Mouse (Mus musculus): ENCODE results near the gene Dars2. TPM values are rescaled to one million over a fixed set of nuclear protein-coding genes. Genes with fewer than 3 reads are reported as not detected.

Dars2 gene
- polyA plus RNA-seq, 1 experiment from 2014 or later = 55.0 TPM

GRCm38 (mm10) chr1:161038004-161038403 is 32.5 kb downstream of the Dars2 start:
- H3K27ac ChIP-seq (ENCODE audit: low read depth, low read length) = peak overlapping the region; percentile 39; the same call in 1 of the 2 replicates
- WGBS = 43% methylated on average over 3 of the region's 3 CpGs
- DNase-seq (ENCODE audit: low spot score) = no peak
- H3K4me3 ChIP-seq (ENCODE audit: low read depth, low read length) = peak overlapping the region; percentile 84
- peaks cover 15% of the 10 kb centered on the region for H3K4me1 ChIP-seq (replicated peaks; ENCODE audit: control insufficient read depth, insufficient read depth, low read length)
- peak overlapping the region; percentile 50; the same call in 1 of the 2 replicates for H3K9ac ChIP-seq (ENCODE audit: low read length)
- H3K27me3 ChIP-seq (ENCODE audit: control insufficient read depth, insufficient read depth, low read length) = no peaks in the 10 kb centered on the region
- ATAC-seq (replicated peaks; ENCODE audit: low FRiP score) = no peak
- H3K4me2 ChIP-seq (ENCODE audit: low read depth, low read length, severe bottlenecking) = peak overlapping the region; percentile 55
- peaks cover 8% of the 10 kb centered on the region; the same call in 1 of the 2 replicates for H3K36me3 ChIP-seq (ENCODE audit: control insufficient read depth, insufficient read depth, low read length)
- H3K9me3 ChIP-seq (ENCODE audit: control insufficient read depth, low read length) = no peaks in the 10 kb centered on the region

- Histone ChIP-seq H3K9me3 (ENCODE audit: control insufficient read depth, low read length) (no peaks in the 10 kb centered on the region), H3K4me3 (ENCODE audit: low read depth, low read length) (peak overlapping the region; percentile 84), H3K27me3 (ENCODE audit: control insufficient read depth, insufficient read depth, low read length) (no peaks in the 10 kb centered on the region), H3K4me2 (ENCODE audit: low read depth, low read length, severe bottlenecking) (peak overlapping the region; percentile 55), H3K9ac (ENCODE audit: low read length) (peak overlapping the region; percentile 62), H3K36me3 (ENCODE audit: control insufficient read depth, insufficient read depth, low read length) (peaks cover 8% of the 10 kb centered on the region; the same call in 1 of the 2 replicates), H3K4me1 (replicated peaks; ENCODE audit: control insufficient read depth, insufficient read depth, low read length) (peaks cover 15% of the 10 kb centered on the region), H3K27ac (ENCODE audit: low read depth, low read length) (peak overlapping the region; percentile 39; the same call in 1 of the 2 replicates)
- 32% methylated on average over 3 of the region's 3 CpGs for WGBS
- no peak for ATAC-seq (replicated peaks; ENCODE audit: low FRiP score)
- no peak for DNase-seq (ENCODE audit: low spot score)
Measured at GRCm38 (mm10) chr1:161037599-161037998, 32.9 kb downstream of the Dars2 start.

DNA sequence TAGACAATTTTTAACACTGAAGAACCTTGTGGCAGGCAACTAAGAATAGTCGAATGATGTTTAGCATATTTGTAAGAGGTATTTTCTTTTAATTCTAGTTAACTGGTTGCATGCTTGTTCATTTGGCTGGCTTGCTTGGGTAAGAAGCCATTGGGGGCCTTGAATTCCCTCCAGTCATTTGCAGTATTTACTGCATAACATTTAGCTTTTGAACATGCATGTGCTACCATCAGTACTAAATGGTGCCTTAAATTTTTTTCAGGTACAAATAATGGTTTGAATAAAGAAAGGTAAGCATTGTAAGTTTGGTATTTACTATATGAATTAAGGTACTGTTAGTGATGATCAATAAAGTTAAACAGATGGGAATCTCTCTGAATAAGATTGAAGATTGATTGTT is 33.4 kb downstream of the Dars2 start:
- H3K4me2 ChIP-seq (ENCODE audit: low read depth, low read length, severe bottlenecking) = peak overlapping the region; percentile 63
- H3K27ac ChIP-seq (ENCODE audit: low read depth, low read length) = no peak overlapping the region; the same call in 1 of the 2 replicates
- no peak for DNase-seq (ENCODE audit: low spot score)
- H3K27me3 ChIP-seq (ENCODE audit: control insufficient read depth, insufficient read depth, low read length) = no peaks in the 10 kb centered on the region
- H3K4me3 ChIP-seq (ENCODE audit: low read depth, low read length) = peak overlapping the region; percentile 84
- ATAC-seq (replicated peaks; ENCODE audit: low FRiP score) = no peak
- H3K9ac ChIP-seq (ENCODE audit: low read length) = peak overlapping the region; percentile 99
- peaks cover 8% of the 10 kb centered on the region; the same call in 1 of the 2 replicates for H3K36me3 ChIP-seq (ENCODE audit: control insufficient read depth, insufficient read depth, low read length)
- no peaks in the 10 kb centered on the region for H3K9me3 ChIP-seq (ENCODE audit: control insufficient read depth, low read length)
- H3K4me1 ChIP-seq (replicated peaks; ENCODE audit: control insufficient read depth, insufficient read depth, low read length) = peaks cover 15% of the 10 kb centered on the region
- WGBS = 0% methylated on average over 1 of the region's 1 CpGs

GRCm38 (mm10) chr1:161036411-161036841 is 34.0 kb downstream of the Dars2 start:
- Histone ChIP-seq H3K9ac (ENCODE audit: low read length) (peak overlapping the region; percentile 99), H3K9me3 (ENCODE audit: control insufficient read depth, low read length) (no peaks in the 10 kb centered on the region), H3K36me3 (ENCODE audit: control insufficient read depth, insufficient read depth, low read length) (peaks cover 10% of the 10 kb centered on the region; the same call in 1 of the 2 replicates), H3K27ac (ENCODE audit: low read depth, low read length) (peak overlapping the region; percentile 85), H3K4me1 (replicated peaks; ENCODE audit: control insufficient read depth, insufficient read depth, low read length) (peaks cover 15% of the 10 kb centered on the region), H3K4me3 (ENCODE audit: low read depth, low read length) (peak overlapping the region; percentile 84), H3K4me2 (ENCODE audit: low read depth, low read length, severe bottlenecking) (peak overlapping the region; percentile 63), H3K27me3 (ENCODE audit: control insufficient read depth, insufficient read depth, low read length) (no peaks in the 10 kb centered on the region)
- under 1% methylated on average over 5 of the region's 5 CpGs for WGBS
- ATAC-seq (replicated peaks; ENCODE audit: low FRiP score) (no peak), DNase-seq (ENCODE audit: low spot score) (no peak)

DNA sequence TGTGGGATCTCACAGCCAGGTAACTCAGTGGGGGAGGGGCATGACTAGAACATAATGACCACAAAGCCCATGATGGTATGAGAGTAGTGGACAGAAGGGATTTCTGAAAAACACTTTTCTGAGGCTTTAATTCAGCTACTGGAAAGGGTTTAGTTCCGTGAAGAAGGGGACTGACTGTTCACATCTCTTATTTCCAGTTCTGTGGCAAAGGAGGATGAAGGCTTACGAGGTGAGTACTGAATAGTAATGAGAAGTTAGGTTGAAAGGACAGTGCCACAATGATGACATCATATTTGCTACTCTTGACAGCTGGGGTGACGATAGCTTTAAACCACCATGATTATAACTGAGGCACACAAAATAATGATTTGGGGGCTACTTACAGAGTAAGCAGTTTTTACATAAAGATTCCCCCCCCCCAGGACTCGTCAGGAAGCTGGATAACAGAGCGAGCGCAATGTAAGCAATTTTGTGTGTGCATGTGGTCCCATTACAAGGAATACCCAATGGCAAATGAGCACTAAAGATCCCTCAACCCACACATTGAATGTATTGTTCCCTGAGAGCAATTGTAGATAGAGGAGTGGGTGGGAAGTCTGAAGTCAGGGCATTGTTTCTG is 34.6 kb downstream of the Dars2 start:
- peak overlapping the region; percentile 99 for H3K9ac ChIP-seq (ENCODE audit: low read length)
- peak overlapping the region; percentile 85 for H3K27ac ChIP-seq (ENCODE audit: low read depth, low read length)
- WGBS = 0% methylated on average over 6 of the region's 6 CpGs
- ATAC-seq (replicated peaks; ENCODE audit: low FRiP score) (no peak), DNase-seq (ENCODE audit: low spot score) (no peak)
- peaks cover 15% of the 10 kb centered on the region for H3K4me1 ChIP-seq (replicated peaks; ENCODE audit: control insufficient read depth, insufficient read depth, low read length)
- no peaks in the 10 kb centered on the region for H3K9me3 ChIP-seq (ENCODE audit: control insufficient read depth, low read length)
- peak overlapping the region; percentile 63 for H3K4me2 ChIP-seq (ENCODE audit: low read depth, low read length, severe bottlenecking)
- H3K27me3 ChIP-seq (ENCODE audit: control insufficient read depth, insufficient read depth, low read length) = no peaks in the 10 kb centered on the region
- peaks cover 10% of the 10 kb centered on the region; the same call in 1 of the 2 replicates for H3K36me3 ChIP-seq (ENCODE audit: control insufficient read depth, insufficient read depth, low read length)
- H3K4me3 ChIP-seq (ENCODE audit: low read depth, low read length) = peak overlapping the region; percentile 84

DNA sequence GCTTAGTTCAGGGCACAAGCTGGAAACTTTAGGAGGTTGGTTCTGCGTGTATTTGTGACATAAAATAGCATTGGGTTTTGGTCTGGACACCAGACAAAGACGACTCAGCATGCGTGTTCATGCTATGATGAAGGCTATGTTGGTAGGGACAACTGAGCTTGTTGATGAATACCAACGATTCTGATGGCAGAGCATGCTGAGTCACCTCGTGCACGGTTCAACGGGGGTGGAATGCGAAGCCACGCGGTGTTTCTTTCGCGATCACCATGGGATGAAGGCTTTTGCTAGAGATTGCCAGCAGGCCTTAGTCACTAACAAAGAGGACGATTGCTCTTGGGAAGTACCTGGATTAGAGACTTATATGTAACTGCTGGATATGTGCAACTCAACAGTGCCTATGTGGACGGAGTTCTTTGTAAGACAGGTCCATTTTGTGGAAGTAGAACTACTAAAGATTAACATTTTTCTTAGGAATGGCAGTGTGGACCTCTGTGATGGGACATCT is 35.1 kb downstream of the Dars2 start:
- under 1% methylated on average over 14 of the region's 14 CpGs for WGBS
- peak overlapping the region; percentile 85 for H3K27ac ChIP-seq (ENCODE audit: low read depth, low read length)
- H3K4me1 ChIP-seq (replicated peaks; ENCODE audit: control insufficient read depth, insufficient read depth, low read length) = peaks cover 15% of the 10 kb centered on the region
- peaks cover 10% of the 10 kb centered on the region; the same call in 1 of the 2 replicates for H3K36me3 ChIP-seq (ENCODE audit: control insufficient read depth, insufficient read depth, low read length)
- no peaks in the 10 kb centered on the region for H3K27me3 ChIP-seq (ENCODE audit: control insufficient read depth, insufficient read depth, low read length)
- H3K9ac ChIP-seq (ENCODE audit: low read length) = peak overlapping the region; percentile 99
- peak overlapping the region; percentile 63 for H3K4me2 ChIP-seq (ENCODE audit: low read depth, low read length, severe bottlenecking)
- DNase-seq (ENCODE audit: low spot score) (no peak), ATAC-seq (replicated peaks; ENCODE audit: low FRiP score) (peak; percentile 22)
- peak overlapping the region; percentile 84 for H3K4me3 ChIP-seq (ENCODE audit: low read depth, low read length)
- no peaks in the 10 kb centered on the region for H3K9me3 ChIP-seq (ENCODE audit: control insufficient read depth, low read length)

- under 1% methylated on average over 61 of the region's 76 CpGs for WGBS
- Histone ChIP-seq H3K4me1 (replicated peaks; ENCODE audit: control insufficient read depth, insufficient read depth, low read length) (peaks cover 10% of the 10 kb centered on the region), H3K4me2 (ENCODE audit: low read depth, low read length, severe bottlenecking) (peak within 1 kb of the TSS; percentile 64), H3K9me3 (ENCODE audit: control insufficient read depth, low read length) (no peaks in the 10 kb centered on the region), H3K27ac (ENCODE audit: low read depth, low read length) (peak within 1 kb of the TSS; percentile 85), H3K36me3 (ENCODE audit: control insufficient read depth, insufficient read depth, low read length) (peaks cover 10% of the 10 kb centered on the region; the same call in 1 of the 2 replicates), H3K4me3 (ENCODE audit: low read depth, low read length) (peak within 1 kb of the TSS; percentile 84), H3K27me3 (ENCODE audit: control insufficient read depth, insufficient read depth, low read length) (no peaks in the 10 kb centered on the region), H3K9ac (ENCODE audit: low read length) (peak within 1 kb of the TSS; percentile 99)
- ATAC-seq (replicated peaks; ENCODE audit: low FRiP score) (peak; percentile 91), DNase-seq (ENCODE audit: low spot score) (peak; percentile 100)
Measured at GRCm38 (mm10) chr1:161034435-161035280, 35.8 kb downstream of the Dars2 start, which contains the start of gene Zbtb37. TSS of gene Zbtb37 (minus strand) at chr1:161034849.

DNA sequence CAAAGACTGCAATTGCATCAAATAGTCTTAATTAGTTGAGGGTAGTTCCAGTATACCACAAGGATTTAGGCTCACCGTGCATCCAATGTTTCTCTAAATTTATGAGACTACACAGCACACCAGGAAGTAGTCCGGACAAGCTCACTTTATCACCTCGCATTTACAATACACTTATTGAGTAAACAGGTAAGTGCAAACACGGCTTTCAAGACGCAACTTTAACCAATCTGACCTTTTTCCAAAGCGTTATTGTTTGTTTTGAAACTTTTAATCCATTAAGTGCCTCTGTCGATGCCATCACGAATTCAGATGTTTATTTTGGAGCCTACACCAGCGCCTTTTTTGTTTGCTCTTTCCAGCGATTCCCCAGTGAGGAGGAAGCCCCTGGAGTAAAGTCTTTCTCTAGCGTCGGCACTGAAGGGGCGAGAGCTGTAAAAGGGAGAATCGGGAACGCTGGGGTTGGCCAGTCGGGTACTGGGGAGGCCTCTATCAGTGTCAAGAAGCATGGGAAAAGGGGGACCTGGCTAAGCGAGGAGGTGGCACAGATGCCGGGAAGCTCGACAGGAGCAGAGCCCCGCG is 36.5 kb downstream of the Dars2 start:
- Histone ChIP-seq H3K9me3 (ENCODE audit: control insufficient read depth, low read length) (no peaks in the 10 kb centered on the region), H3K4me3 (ENCODE audit: low read depth, low read length) (peak overlapping the region; percentile 84), H3K4me1 (replicated peaks; ENCODE audit: control insufficient read depth, insufficient read depth, low read length) (peaks cover 10% of the 10 kb centered on the region), H3K27me3 (ENCODE audit: control insufficient read depth, insufficient read depth, low read length) (no peaks in the 10 kb centered on the region), H3K27ac (ENCODE audit: low read depth, low read length) (peak overlapping the region; percentile 80; the same call in 1 of the 2 replicates), H3K36me3 (ENCODE audit: control insufficient read depth, insufficient read depth, low read length) (peaks cover 10% of the 10 kb centered on the region; the same call in 1 of the 2 replicates), H3K4me2 (ENCODE audit: low read depth, low read length, severe bottlenecking) (peak overlapping the region; percentile 64), H3K9ac (ENCODE audit: low read length) (peak overlapping the region; percentile 76)
- ATAC-seq (replicated peaks; ENCODE audit: low FRiP score) (no peak), DNase-seq (ENCODE audit: low spot score) (no peak)
- 3% methylated on average over 21 of the region's 21 CpGs for whole genome bisulfite sequencing
